Mouse (Mus musculus) adrenal gland, postnatal 36 days (tissue): ENCODE results near the gene Hsfy2. TPM values are rescaled to one million over a fixed set of nuclear protein-coding genes. Genes with fewer than 3 reads are reported as not detected.

Experiments used
- DNase-seq, 2 experiments: peaks; one replicate each; pipeline ENCODE4 v3.0.0; 2021; ENCODE audit warnings: mixed read lengths in 1 of 2
- long read RNA-seq, 2 experiments: library from polyadenylated mRNA; stranded (forward); transcript quantifications; one replicate each; pipeline ENCODE4 v2.0.0; 2021; ENCODE audit warnings: borderline sequencing depth in 2 of 2
- total RNA-seq, 2 experiments: library from RNA; stranded (reverse); gene quantifications; 2 replicates each; pipeline ENCODE4 v1.2.3; 2021

Gene Hsfy2
- total RNA-seq: not detected
- long read RNA-seq, experiment 1: 0 reads
- long read RNA-seq, experiment 2: 0 reads

GRCm38 (mm10) chr1:56637335-56637734 lies at the start of gene Hsfy2:
Gene Hsfy2, minus strand, starts transcription at chr1:56637435.
- no peak for DNase-seq

- DNase-seq: no peak
Measured at GRCm38 (mm10) chr1:56685053-56685557, 47.9 kb upstream of the Hsfy2 start.

- no peak for DNase-seq
Measured at GRCm38 (mm10) chr1:56684512-56684911, 47.3 kb upstream of the Hsfy2 start.

- DNase-seq: no peak
Measured at GRCm38 (mm10) chr1:56681258-56681657, 44.0 kb upstream of the Hsfy2 start.

GRCm38 (mm10) chr1:56675253-56675652 lies 38.0 kb upstream of the Hsfy2 start:
- no peak for DNase-seq

- DNase-seq: no peak
Measured at GRCm38 (mm10) chr1:56674601-56675000, 37.4 kb upstream of the Hsfy2 start.

GRCm38 (mm10) chr1:56671241-56671945 lies 34.2 kb upstream of the Hsfy2 start:
- DNase-seq: no peak

- DNase-seq: no peak
Measured at GRCm38 (mm10) chr1:56670509-56670908, 33.3 kb upstream of the Hsfy2 start.

- DNase-seq: no peak
Measured at GRCm38 (mm10) chr1:56664606-56665005, 27.4 kb upstream of the Hsfy2 start.

- DNase-seq: no peak
Measured at GRCm38 (mm10) chr1:56626824-56627223, 10.4 kb downstream of the Hsfy2 start.

- DNase-seq: no peak
Measured at GRCm38 (mm10) chr1:56624304-56624703, 12.9 kb downstream of the Hsfy2 start.

- no peak for DNase-seq
Measured at GRCm38 (mm10) chr1:56612384-56612783, 24.9 kb downstream of the Hsfy2 start.
